Mouse (Mus musculus) ES-CJ7 (cell line): ENCODE data around the gene Cdh6.

Experiments
- DNase-seq: peaks from one replicate; pipeline ENCODE4 v3.0.0; 2011; ENCODE audit warnings: low read depth, low spot score

Cdh6 gene

GRCm38 (mm10) chr15:13063633-13064032 lies 109.8 kb downstream of the Cdh6 start:
- DNase-seq, result no peak

DNA sequence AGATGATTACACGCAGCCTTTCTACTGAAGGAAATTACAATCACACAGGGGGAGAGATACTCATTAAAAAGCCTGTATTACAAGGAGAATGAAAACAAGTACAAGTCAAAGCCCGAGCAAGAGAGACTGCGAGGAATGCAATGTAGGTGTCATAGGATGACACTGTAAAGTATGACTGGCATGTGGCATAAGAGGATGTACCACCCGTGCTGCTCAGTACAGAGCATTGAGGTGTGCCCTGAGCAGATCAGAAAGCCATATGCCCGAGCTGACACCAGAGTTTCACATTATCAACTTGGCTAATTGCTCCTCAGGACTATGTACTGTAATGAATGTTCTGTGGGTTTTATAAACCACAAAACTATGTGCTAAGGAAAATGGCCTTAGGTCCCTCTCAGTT lies 115.7 kb downstream of the Cdh6 start:
- no peak for DNase-seq

DNA sequence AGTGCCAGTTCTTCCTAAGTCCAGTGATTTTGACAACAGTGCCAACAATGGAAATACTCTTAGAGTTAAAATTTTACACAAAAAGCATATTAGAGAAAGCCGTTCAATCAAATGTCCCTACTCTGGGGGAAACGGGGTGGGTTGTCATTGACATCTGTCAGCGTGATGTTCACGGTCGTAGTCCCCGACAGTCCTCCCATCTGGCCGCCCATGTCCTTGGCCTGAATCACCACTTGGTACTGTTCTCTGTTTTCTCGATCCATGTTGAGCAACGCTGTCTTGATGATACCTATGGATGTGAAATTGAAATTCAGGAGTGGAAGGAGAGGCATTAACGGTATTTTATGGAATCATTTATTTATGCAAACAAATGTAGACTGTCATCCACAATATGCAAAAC lies 116.2 kb downstream of the Cdh6 start:
- no peak for DNase-seq

- DNase-seq, result no peak
These were observed 125.6 kb downstream of the Cdh6 start for GRCm38 (mm10) chr15:13047910-13048309.

- no peak for DNase-seq
These were observed 139.0 kb downstream of the Cdh6 start for GRCm38 (mm10) chr15:13034436-13034835.

- DNase-seq, result no peak
These were observed 142.8 kb downstream of the Cdh6 start for GRCm38 (mm10) chr15:13030641-13031040.

GRCm38 (mm10) chr15:13027513-13027912 lies 146.0 kb downstream of the Cdh6 start:
- DNase-seq, result no peak

GRCm38 (mm10) chr15:13016756-13017357 lies 156.6 kb downstream of the Cdh6 start:
- DNase-seq, result no peak

- DNase-seq, result no peak
These were observed 164.7 kb downstream of the Cdh6 start for GRCm38 (mm10) chr15:13008803-13009202.

DNA sequence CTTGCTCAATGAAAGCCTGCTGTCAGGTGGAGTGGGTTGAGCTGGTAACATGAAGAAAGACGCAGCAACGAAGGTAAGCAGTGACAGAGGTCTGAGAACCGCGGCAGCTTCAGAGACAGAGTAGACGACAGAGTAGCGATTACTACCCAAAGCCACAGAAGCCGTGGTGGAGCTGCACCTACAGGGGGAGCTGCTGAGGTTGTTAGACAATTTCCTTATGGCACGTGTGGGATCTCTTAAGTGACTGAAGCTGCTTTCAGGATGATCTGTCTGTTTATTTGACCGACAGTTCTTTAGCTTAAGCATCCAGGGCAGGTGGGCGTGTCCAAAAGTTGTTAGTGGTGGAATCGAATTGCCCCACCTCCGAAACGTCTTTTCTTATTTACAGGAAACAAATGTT lies 167.5 kb downstream of the Cdh6 start:
- DNase-seq, result peak; percentile 86

DNA sequence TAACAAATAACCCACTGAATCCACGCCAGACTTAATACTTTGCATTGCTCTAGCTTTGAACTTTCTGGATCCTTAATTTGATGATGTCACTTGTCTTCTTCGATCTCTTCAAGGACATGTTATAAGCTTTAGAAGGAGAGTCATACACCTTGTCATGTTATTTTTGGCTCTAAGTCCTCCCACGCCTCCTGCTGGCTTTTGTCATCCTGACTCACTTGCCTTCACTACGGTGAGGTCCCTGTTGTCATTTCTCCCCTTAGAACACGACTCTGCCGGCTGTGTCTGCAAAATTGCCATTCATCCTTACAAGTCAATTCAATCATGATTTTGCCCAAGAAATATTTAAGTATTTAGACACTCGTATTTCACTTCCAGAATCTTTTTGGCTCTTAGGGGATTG lies 171.9 kb downstream of the Cdh6 start:
- no peak for DNase-seq

GRCm38 (mm10) chr15:12994563-12995359 lies 178.7 kb downstream of the Cdh6 start:
- DNase-seq, result no peak
